Mouse (Mus musculus) liver, embryonic 14.5 days (tissue): ENCODE data around the gene Tex28.
"Not testable (repeated sequence)": the region's sequence is repeated elsewhere in the genome, so short reads cannot be mapped to it uniquely, and the experiment has no call there.

Experiments
- CTCF ChIP-seq: IDR thresholded peaks from 2 replicates; pipeline ENCODE4 v1.5.1; 2016; ENCODE audit warnings: antibody characterized with exemption, low read depth, control low read depth
- EP300 ChIP-seq: IDR thresholded peaks from 2 replicates; pipeline ENCODE4 v1.6.1; 2016; ENCODE audit warnings: antibody characterized with exemption, low read depth

GRCm38 (mm10) chrX:74135263-74135662 is 32.4 kb downstream of the Tex28 start, which contains the start of gene Mecp2:
- TF ChIP-seq EP300, CTCF: not testable (repeated sequence)
